Mouse (Mus musculus) T-helper 1 cell (primary cell): ENCODE results near the gene Alyref.

Experiments
- in situ Hi-C: fragments of 300-600 bp; cut with MboI, MseI; formaldehyde crosslinking; loops from one replicate; pipeline ENCODE4 v1.15.1; 2025; ENCODE audit warnings: high pct_unique_total_duplicates

The Alyref gene

GRCm38 (mm10) chr11:120598283-120598989 is at the start of gene Alyref, which contains the start of gene Anapc11:
TSS of gene Alyref (minus strand) at chr11:120598365.
TSS of gene Anapc11 (plus strand) at chr11:120598421.
- in situ Hi-C loops: no loop called here

GRCm38 (mm10) chr11:120647047-120647830 is 49.1 kb upstream of the Alyref start:
- in situ Hi-C loops: no loop called here

- in situ Hi-C loops: no loop called here
These were observed 45.4 kb upstream of the Alyref start, which contains the start of gene Pycr1 for GRCm38 (mm10) chr11:120643601-120643987. TSS of gene Pycr1 (minus strand) at chr11:120643769.

GRCm38 (mm10) chr11:120642939-120643600 is 44.9 kb upstream of the Alyref start:
- in situ Hi-C loops: no loop called here

- in situ Hi-C loops: no loop called here
These were observed 43.7 kb upstream of the Alyref start for GRCm38 (mm10) chr11:120641869-120642268.

- in situ Hi-C loops: no loop called here
These were observed 43.1 kb upstream of the Alyref start for GRCm38 (mm10) chr11:120641255-120641654.

- in situ Hi-C loops: no loop called here
These were observed 36.6 kb upstream of the Alyref start for GRCm38 (mm10) chr11:120634810-120635209.

GRCm38 (mm10) chr11:120633520-120634343 is 35.6 kb upstream of the Alyref start, which contains the start of gene Mafg:
TSS of gene Mafg (minus strand) at chr11:120633600.
- in situ Hi-C loops: no loop called here

- in situ Hi-C loops: no loop called here
These were observed 34.7 kb upstream of the Alyref start for GRCm38 (mm10) chr11:120632559-120633519.

GRCm38 (mm10) chr11:120631726-120632448 is 33.7 kb upstream of the Alyref start:
- in situ Hi-C loops: no loop called here

GRCm38 (mm10) chr11:120630881-120631725 is 32.9 kb upstream of the Alyref start:
- in situ Hi-C loops: no loop called here

- in situ Hi-C loops: no loop called here
These were observed 32.3 kb upstream of the Alyref start for GRCm38 (mm10) chr11:120630401-120630871.

- in situ Hi-C loops: no loop called here
These were observed 31.7 kb upstream of the Alyref start for GRCm38 (mm10) chr11:120629911-120630310.

- in situ Hi-C loops: no loop called here
These were observed 31.2 kb upstream of the Alyref start for GRCm38 (mm10) chr11:120629341-120629730.

- in situ Hi-C loops: no loop called here
These were observed 30.6 kb upstream of the Alyref start for GRCm38 (mm10) chr11:120628601-120629340.

- in situ Hi-C loops: no loop called here
These were observed 29.5 kb upstream of the Alyref start for GRCm38 (mm10) chr11:120627468-120628300.
